In genomic region chr8:46848011-46848641, GRCm38 (mm10) we compare ENCODE assay signal across 21 mouse cellular contexts.
DNase-seq lines count a peak whose midpoint lies in the region; ATAC-seq and TF ChIP-seq lines count a peak whose summit lies in the region.
"Had no signal": no experiment of that assay in that cellular context is flagged by ENCODE, and none has a peak within 500 bp of the region (broad histone marks: within the 10 kb centered on the region; RNA-seq: fewer than 3 reads in every experiment).

No protein-coding gene starts in this region.

- DNase-seq in kidney, adult 18-20 months = no peak
- no peak for DNase-seq in lung, postnatal 14 days
- DNase-seq: adrenal gland, postnatal 14 days; cerebellum, adult 2 months; cerebellum, postnatal 10 days; gastrocnemius, adult 2 months; gastrocnemius, postnatal 25 days; heart, adult 18-20 months; heart, postnatal 14 days had no signal

- TF ChIP-seq CTCF in bone marrow macrophage, adult 2 months (IDR thresholded peaks at IDR 0.05; ENCODE audit: low read depth, low read length) = no peak
- no peak for TF ChIP-seq CTCF in small intestine, adult 2 months (IDR thresholded peaks at IDR 0.05; ENCODE audit: extremely low read depth, insufficient read length, insufficient replicate concordance, low read depth, low read length)

- no peak overlapping the region for H3K4me3 ChIP-seq in kidney, embryonic 14.5 days (ENCODE audit: low read length)
- H3K4me3 ChIP-seq in bone marrow macrophage, adult 2 months (ENCODE audit: insufficient read depth, low read length) = no peak overlapping the region
- H3K4me3 ChIP-seq in intestine, embryonic 16.5 days (ENCODE audit: low read length) = no peak overlapping the region
- no peak overlapping the region for H3K4me3 ChIP-seq in small intestine, adult 2 months (ENCODE audit: low read depth, low read length)
- H3K4me3 ChIP-seq in forebrain, embryonic 15.5 days = no peak overlapping the region
- H3K4me3 ChIP-seq: embryonic facial prominence, embryonic 10.5 days; forebrain, embryonic 13.5 days; gastrocnemius, adult 2 months; heart, embryonic 15.5 days; hindbrain, embryonic 13.5 days had no signal

- H3K4me2 ChIP-seq in kidney, embryonic 14.5 days (replicated peaks; ENCODE audit: low read depth, low read length) = no peak overlapping the region
- no peak overlapping the region for H3K4me2 ChIP-seq in intestine, embryonic 16.5 days (ENCODE audit: low read depth, low read length)
- no peak overlapping the region for H3K4me2 ChIP-seq in forebrain, embryonic 15.5 days (replicated peaks)
- H3K4me2 ChIP-seq: forebrain, embryonic 13.5 days; heart, embryonic 11.5 days; heart, embryonic 15.5 days; hindbrain, embryonic 13.5 days had no signal

- ATAC-seq in kidney, embryonic 14.5 days (ENCODE audit: low FRiP score, low TSS enrichment) = no peak
- ATAC-seq in intestine, embryonic 16.5 days = peak; percentile 66
- ATAC-seq in forebrain, embryonic 15.5 days (replicated peaks) = no peak
- ATAC-seq: activated CD4-positive, CD25-positive, alpha-beta regulatory T cell, adult 4 months; forebrain, embryonic 13.5 days; Patski had no signal

- no peak for TF ChIP-seq POLR2A in bone marrow macrophage, adult 2 months (IDR thresholded peaks at IDR 0.05; ENCODE audit: borderline replicate concordance, low read depth, low read length)
- no peak for TF ChIP-seq POLR2A in small intestine, adult 2 months (IDR thresholded peaks at IDR 0.05; ENCODE audit: low read depth, low read length)

- H3K9me3 ChIP-seq in kidney, embryonic 14.5 days (ENCODE audit: control insufficient read depth, low read length) = no peaks in the 10 kb centered on the region
- H3K9me3 ChIP-seq in intestine, embryonic 16.5 days (ENCODE audit: control insufficient read depth, low read length) = no peaks in the 10 kb centered on the region
- H3K9me3 ChIP-seq in forebrain, embryonic 15.5 days = no peaks in the 10 kb centered on the region
- H3K9me3 ChIP-seq: embryonic facial prominence, embryonic 10.5 days; forebrain, embryonic 13.5 days; heart, embryonic 15.5 days; hindbrain, embryonic 13.5 days had no signal

- peak overlapping the region; percentile 55; the same call in 1 of the 2 replicates for H3K27ac ChIP-seq in kidney, embryonic 14.5 days (ENCODE audit: low read depth, low read length)
- peak overlapping the region; percentile 14; the same call in 1 of the 2 replicates for H3K27ac ChIP-seq in bone marrow macrophage, adult 2 months (ENCODE audit: insufficient read depth, low read depth, low read length)
- H3K27ac ChIP-seq in intestine, embryonic 16.5 days (ENCODE audit: low read length) = peak overlapping the region; percentile 96
- peak overlapping the region; percentile 100 for H3K27ac ChIP-seq in small intestine, adult 2 months (ENCODE audit: insufficient read depth, low read depth, low read length)
- no peak overlapping the region for H3K27ac ChIP-seq in forebrain, embryonic 15.5 days (replicated peaks)
- H3K27ac ChIP-seq: embryonic facial prominence, embryonic 10.5 days; forebrain, embryonic 13.5 days; heart, embryonic 15.5 days; hindbrain, embryonic 13.5 days had no signal

- 74% methylated on average over 6 of the region's 6 CpGs for WGBS in kidney, embryonic 14.5 days
- 66% methylated on average over 6 of the region's 6 CpGs for WGBS in intestine, embryonic 16.5 days
- 29% methylated on average over 6 of the region's 6 CpGs for WGBS in small intestine, adult 2 months
- WGBS in forebrain, embryonic 15.5 days = 84% methylated on average over 6 of the region's 6 CpGs

- peaks cover 5% of the 10 kb centered on the region; the same call in 1 of the 2 replicates for H3K36me3 ChIP-seq in kidney, embryonic 14.5 days (ENCODE audit: control insufficient read depth, insufficient read depth, low read length)
- H3K36me3 ChIP-seq in intestine, embryonic 16.5 days (ENCODE audit: control insufficient read depth, insufficient read depth, low read length) = peaks cover 7% of the 10 kb centered on the region
- peaks cover 20% of the 10 kb centered on the region for H3K36me3 ChIP-seq in small intestine, adult 2 months (ENCODE audit: control insufficient read depth, insufficient read depth, low read length)
- H3K36me3 ChIP-seq in forebrain, embryonic 15.5 days = 0 out of 2 replicates have a peak, but pooled peaks cover 6% of the 10 kb centered on the region

- H3K4me1 ChIP-seq in kidney, embryonic 14.5 days (ENCODE audit: control insufficient read depth, insufficient read depth, low read length) = peaks cover 12% of the 10 kb centered on the region; the same call in 1 of the 2 replicates
- H3K4me1 ChIP-seq in bone marrow macrophage, adult 2 months (ENCODE audit: control insufficient read depth, insufficient read depth, low read length) = peaks cover 76% of the 10 kb centered on the region
- peaks cover 32% of the 10 kb centered on the region for H3K4me1 ChIP-seq in intestine, embryonic 16.5 days (ENCODE audit: control insufficient read depth, insufficient read depth, low read length)
- H3K4me1 ChIP-seq in small intestine, adult 2 months (ENCODE audit: control insufficient read depth, insufficient read depth, insufficient read length, low read length) = peaks cover 55% of the 10 kb centered on the region
- H3K4me1 ChIP-seq in forebrain, embryonic 15.5 days = no peaks in the 10 kb centered on the region
- H3K4me1 ChIP-seq: forebrain, embryonic 13.5 days; hindbrain, embryonic 13.5 days had no signal

- no peak overlapping the region for H3K9ac ChIP-seq in kidney, embryonic 14.5 days (ENCODE audit: low read depth, low read length)
- H3K9ac ChIP-seq in intestine, embryonic 16.5 days (ENCODE audit: low read depth, low read length) = no peak overlapping the region
- H3K9ac ChIP-seq in forebrain, embryonic 15.5 days (replicated peaks) = no peak overlapping the region
- H3K9ac ChIP-seq: forebrain, embryonic 13.5 days; heart, embryonic 15.5 days; hindbrain, embryonic 13.5 days had no signal

- no peaks in the 10 kb centered on the region for H3K27me3 ChIP-seq in kidney, embryonic 14.5 days (ENCODE audit: control insufficient read depth, insufficient read depth, low read length)
- H3K27me3 ChIP-seq in intestine, embryonic 16.5 days (replicated peaks; ENCODE audit: control insufficient read depth, insufficient read depth, low read length) = no peaks in the 10 kb centered on the region
- no peaks in the 10 kb centered on the region for H3K27me3 ChIP-seq in small intestine, adult 2 months (ENCODE audit: control insufficient read depth, insufficient read depth, low read length)
- H3K27me3 ChIP-seq in forebrain, embryonic 15.5 days = no peaks in the 10 kb centered on the region
- H3K27me3 ChIP-seq: forebrain, embryonic 13.5 days; heart, embryonic 15.5 days; hindbrain, embryonic 13.5 days; Patski had no signal
